Comparison of ENCODE assay signal across 8 mouse cellular contexts in the genomic region with DNA sequence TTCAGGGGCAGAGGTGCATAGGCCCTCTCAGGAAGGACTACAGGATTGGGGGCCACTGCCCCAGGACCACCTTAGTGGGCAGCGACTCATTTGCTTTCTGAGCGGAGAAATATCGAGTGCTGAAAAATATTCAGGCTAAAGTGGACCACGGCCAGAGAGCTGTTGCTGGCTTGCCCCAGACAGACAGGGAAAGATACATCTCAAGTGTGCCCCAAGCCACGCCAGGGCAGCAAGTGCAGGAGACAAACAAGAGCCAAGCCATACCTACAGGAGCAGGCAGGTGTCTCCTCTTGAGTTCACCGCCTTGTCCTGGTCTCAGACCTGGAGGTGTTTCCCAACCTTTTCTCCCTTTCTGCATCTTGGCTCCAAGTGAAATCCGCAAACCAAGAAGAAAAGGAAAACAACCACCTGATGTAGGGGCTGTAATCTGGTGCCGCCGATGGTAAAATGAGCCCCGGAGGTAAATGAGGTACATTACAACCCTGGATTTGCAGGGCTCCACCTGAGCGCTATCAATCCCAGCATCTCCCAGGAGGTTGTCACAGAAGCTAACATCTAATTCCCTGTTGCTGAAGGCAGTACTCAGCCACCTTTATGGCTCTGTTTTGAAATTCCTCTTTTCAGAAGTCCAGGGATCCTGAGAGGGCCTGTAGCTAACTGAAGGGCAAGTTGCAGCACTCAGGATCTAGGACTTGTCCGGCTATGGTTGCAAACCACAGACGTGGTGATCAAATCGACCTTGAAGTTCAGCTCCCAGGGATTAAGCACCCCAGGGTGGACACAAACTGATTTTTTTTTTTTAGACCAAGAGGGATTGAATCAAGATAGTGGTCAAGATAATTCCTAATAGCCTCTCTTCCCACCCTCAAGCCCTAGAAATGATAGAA. TPM values are rescaled to one million over a fixed set of nuclear protein-coding genes. Genes with fewer than 3 reads are reported as not detected.
DNase-seq lines count a peak whose midpoint lies in the region; ATAC-seq and TF ChIP-seq lines count a peak whose summit lies in the region.

No protein-coding gene starts in this region.

- 0 out of 2 replicates have a peak, but pooled peaks have one; percentile 3 for ATAC-seq in forebrain, embryonic 12.5 days (ENCODE audit: low FRiP score)
- no peak for ATAC-seq in neural tube, embryonic 15.5 days (ENCODE audit: low FRiP score)

- TF ChIP-seq POLR2A in liver, adult 2 months (IDR thresholded peaks at IDR 0.05; ENCODE audit: extremely low read depth, insufficient read depth, low read length) = no peak

- peak overlapping the region; percentile 31 for H3K9ac ChIP-seq in liver, adult 2 months (ENCODE audit: low read depth, low read length)
- peak overlapping the region; percentile 48 for H3K9ac ChIP-seq in forebrain, embryonic 12.5 days
- peak overlapping the region; percentile 53 for H3K9ac ChIP-seq in neural tube, embryonic 15.5 days (replicated peaks)

- TF ChIP-seq CTCF in liver, adult 2 months (IDR thresholded peaks at IDR 0.05; ENCODE audit: low read depth, low read length) = no peak

- H3K4me1 ChIP-seq in liver, adult 2 months (ENCODE audit: control insufficient read depth, insufficient read depth, low read length) = peaks cover 6% of the 10 kb centered on the region
- peaks cover 25% of the 10 kb centered on the region for H3K4me1 ChIP-seq in forebrain, embryonic 12.5 days
- peaks cover 34% of the 10 kb centered on the region for H3K4me1 ChIP-seq in neural tube, embryonic 15.5 days

- peak overlapping the region; percentile 67 for H3K27ac ChIP-seq in liver, adult 2 months (replicated peaks; ENCODE audit: insufficient read depth, low read depth, low read length)
- H3K27ac ChIP-seq in forebrain, embryonic 12.5 days = peak overlapping the region; percentile 31; the same call in 1 of the 2 replicates
- H3K27ac ChIP-seq in neural tube, embryonic 15.5 days (replicated peaks) = peak overlapping the region; percentile 86

- 58% methylated on average over 14 of the region's 14 CpGs for WGBS in liver, adult 2 months
- WGBS in forebrain, embryonic 12.5 days = 32% methylated on average over 14 of the region's 14 CpGs
- 37% methylated on average over 14 of the region's 14 CpGs for WGBS in neural tube, embryonic 15.5 days

- H3K79me2 ChIP-seq in liver, adult 2 months (ENCODE audit: control insufficient read depth, insufficient read depth, low read length) = peaks cover 19% of the 10 kb centered on the region; the same call in 1 of the 2 replicates

- H3K4me2 ChIP-seq in forebrain, embryonic 12.5 days = peak overlapping the region; percentile 99
- H3K4me2 ChIP-seq in neural tube, embryonic 15.5 days = peak overlapping the region; percentile 83

- DNase-seq in liver, adult 2 months (ENCODE audit: extremely low read depth, low read depth, low spot score) = no peak
- DNase-seq in liver = no peak
- peak; percentile 38 for DNase-seq in kidney, postnatal 10 days
- DNase-seq in left cerebral cortex, adult 11 months (ENCODE audit: low spot score) = no peak
- DNase-seq in right cerebral cortex, adult 2 months (ENCODE audit: low spot score in 2 of 2) = no peak
- DNase-seq in right cerebral cortex, postnatal 4 days = no peak

- H3K4me3 ChIP-seq in liver, adult 2 months (ENCODE audit: insufficient read depth, low read depth, low read length) = no peak overlapping the region
- peak overlapping the region; percentile 90 for H3K4me3 ChIP-seq in forebrain, embryonic 12.5 days (replicated peaks)
- peak overlapping the region; percentile 61; the same call in 1 of the 2 replicates for H3K4me3 ChIP-seq in neural tube, embryonic 15.5 days (replicated peaks)

- H3K27me3 ChIP-seq in liver, adult 2 months (ENCODE audit: control insufficient read depth, insufficient read depth, low read length) = no peaks in the 10 kb centered on the region
- 0 out of 2 replicates have a peak, but pooled peaks cover 7% of the 10 kb centered on the region for H3K27me3 ChIP-seq in forebrain, embryonic 12.5 days
- H3K27me3 ChIP-seq in neural tube, embryonic 15.5 days (replicated peaks) = no peaks in the 10 kb centered on the region

- no peaks in the 10 kb centered on the region for H3K9me3 ChIP-seq in forebrain, embryonic 12.5 days
- H3K9me3 ChIP-seq in neural tube, embryonic 15.5 days (replicated peaks) = no peaks in the 10 kb centered on the region

- no peaks in the 10 kb centered on the region for H3K36me3 ChIP-seq in liver, adult 2 months (ENCODE audit: control insufficient read depth, insufficient read depth, low read length)
- H3K36me3 ChIP-seq in forebrain, embryonic 12.5 days (replicated peaks) = peaks cover 3% of the 10 kb centered on the region
- H3K36me3 ChIP-seq in neural tube, embryonic 15.5 days = no peaks in the 10 kb centered on the region

RNA-seq across cellular contexts. Expression of gene Slc38a10, which starts 39.6 kb away (rescaled TPM):
- 41.1 and 47.8 TPM in 2 replicates for total RNA-seq in liver, adult 2 months (2014; rRNA removed)
- 75.1 and 90.2 TPM in 2 replicates for polyA plus RNA-seq in liver, adult 2 months (2012; rRNA removed)
- 88.6 and 91.3 TPM in 2 replicates for polyA plus RNA-seq in forebrain, embryonic 12.5 days (2016; fragmentation: Nextera tagmentation; extraction: Ambion mirVana)
- polyA plus RNA-seq in neural tube, embryonic 15.5 days (2015; fragmentation: Nextera tagmentation; extraction: Ambion mirVana) = 107 and 112 TPM in 2 replicates

RNA-seq across cellular contexts. Expression of gene Bahcc1, which starts 42.0 kb away (rescaled TPM):
- total RNA-seq in liver, adult 2 months (2014; rRNA removed) = 1.2 and 1.5 TPM in 2 replicates
- 3.4 and 3.5 TPM in 2 replicates for polyA plus RNA-seq in liver, adult 2 months (2012; rRNA removed)
- polyA plus RNA-seq in forebrain, embryonic 12.5 days (2016; fragmentation: Nextera tagmentation; extraction: Ambion mirVana) = 23.5 and 24.0 TPM in 2 replicates
- 8.7 and 10.4 TPM in 2 replicates for polyA plus RNA-seq in neural tube, embryonic 15.5 days (2015; fragmentation: Nextera tagmentation; extraction: Ambion mirVana)

Comparison
In these comparisons a context has a peak if more than half of its experiments do, and no peak if none do; other contexts are left out.
1. H3K27ac ChIP-seq: peak in every context shown above with its lines; median percentile 86 in neural tube, embryonic 15.5 days; 67 in liver, adult 2 months; 31 in forebrain, embryonic 12.5 days.